Mouse (Mus musculus): ENCODE measurements at regions not wholly inside any gene's neighbourhood (a gene's known extent, or its start where the extent isn't known, plus 50 kb on each side); places are given as distances from the start of the nearest gene placed in this dataset.

DNA sequence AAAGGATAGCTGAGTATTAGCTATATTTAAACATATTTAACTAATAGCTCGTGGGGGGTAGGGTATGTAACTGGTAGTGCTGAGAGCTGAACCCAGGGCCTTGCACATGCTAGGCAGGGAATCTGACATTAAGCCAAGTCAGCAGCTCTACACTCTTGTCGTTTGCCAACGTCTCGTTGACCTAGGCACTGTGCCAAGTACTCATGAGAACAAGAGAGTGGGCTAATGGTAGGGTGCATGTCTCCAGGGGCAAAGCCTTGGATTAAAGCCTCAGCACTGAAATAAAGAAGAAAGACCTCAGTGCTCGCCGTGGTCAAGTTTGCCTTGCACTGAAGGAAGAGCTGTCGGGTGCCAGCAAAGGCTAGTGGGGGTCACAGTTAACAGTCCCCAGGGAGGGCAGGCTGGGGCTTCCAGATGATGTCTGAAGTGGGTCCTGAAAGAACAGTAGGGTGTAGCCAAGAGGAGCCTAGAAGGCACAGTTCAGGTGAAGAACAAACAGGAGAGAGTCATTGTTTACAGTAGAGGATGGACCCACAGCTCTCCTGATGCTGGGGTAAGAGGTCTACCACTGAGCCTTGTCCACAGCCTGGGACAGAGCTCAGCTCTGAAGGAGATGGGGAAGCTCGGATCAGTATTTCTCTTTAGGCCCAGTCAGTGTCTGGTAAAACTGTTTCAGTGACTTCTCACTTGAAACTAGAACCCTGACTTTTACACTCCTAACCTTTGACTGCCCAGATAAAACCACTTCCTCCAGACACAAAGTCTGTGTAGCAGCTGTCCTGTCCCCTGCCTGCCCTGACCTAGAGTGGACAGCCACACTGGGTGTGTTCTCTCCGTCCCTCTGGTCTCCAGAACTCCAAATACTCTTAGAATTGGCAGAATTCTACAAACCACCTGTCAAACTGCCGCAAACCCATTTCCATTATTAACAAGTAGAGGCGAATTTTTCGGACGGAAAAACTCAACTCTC lies 121.7 kb upstream of the Jarid2 start:
- no peak for DNase-seq (ENCODE audit: low spot score)

GRCm38 (mm10) chr13:44608286-44608675 lies 121.0 kb upstream of the Jarid2 start:
- no peak for DNase-seq (ENCODE audit: low spot score)

DNA sequence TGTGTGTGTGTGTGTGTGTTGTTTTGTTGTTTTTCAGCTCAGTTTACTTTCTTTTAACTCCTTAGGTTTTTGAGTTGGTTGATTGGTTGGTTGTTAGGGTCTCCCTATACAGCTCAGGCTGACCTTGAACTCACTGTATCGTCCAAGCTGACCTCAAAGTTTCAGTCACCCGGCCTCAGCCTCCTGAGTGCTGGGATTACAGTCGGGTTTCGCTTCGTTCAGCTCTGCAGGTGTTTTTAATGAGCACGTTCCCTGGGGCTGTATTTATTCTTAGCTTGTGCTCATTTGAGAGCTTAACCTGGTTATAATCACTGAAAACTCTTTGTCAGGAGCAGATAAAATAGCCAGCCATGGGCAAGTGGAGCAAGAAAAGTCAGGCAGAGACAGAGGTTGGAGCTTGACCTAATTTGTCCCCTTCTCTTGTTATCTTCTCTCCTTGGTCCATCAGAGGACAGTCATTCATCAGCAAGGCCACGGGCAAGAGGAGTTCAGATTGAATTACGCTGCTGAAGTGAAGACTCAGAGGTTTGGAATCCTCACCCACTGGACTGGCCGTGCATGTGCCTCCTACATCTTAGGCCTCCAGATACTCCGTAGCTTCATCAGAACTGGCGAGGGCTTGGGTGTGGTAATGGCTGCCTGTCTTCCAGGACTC lies 120.5 kb upstream of the Jarid2 start:
- no peak for DNase-seq (ENCODE audit: low spot score)

DNA sequence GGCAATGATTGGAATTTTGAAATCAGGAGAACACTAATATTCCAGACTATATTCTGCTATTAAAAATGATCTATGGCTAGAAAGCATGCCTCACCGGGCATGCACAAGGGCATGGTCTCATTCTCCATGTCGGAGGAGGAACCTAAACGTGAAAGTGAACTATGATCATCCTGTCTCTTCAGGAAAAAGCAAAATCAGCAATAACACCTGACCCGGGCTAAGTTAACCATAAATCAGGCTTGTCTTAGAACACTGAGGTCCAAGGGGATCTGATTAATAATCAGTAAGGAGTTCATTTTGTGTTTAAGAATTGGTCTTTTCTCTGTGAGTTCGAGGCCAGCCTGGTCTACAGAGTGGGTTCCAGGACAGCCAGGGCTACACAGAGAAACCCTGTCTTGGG lies 119.7 kb upstream of the Jarid2 start:
- no peak for DNase-seq (ENCODE audit: low spot score)

DNA sequence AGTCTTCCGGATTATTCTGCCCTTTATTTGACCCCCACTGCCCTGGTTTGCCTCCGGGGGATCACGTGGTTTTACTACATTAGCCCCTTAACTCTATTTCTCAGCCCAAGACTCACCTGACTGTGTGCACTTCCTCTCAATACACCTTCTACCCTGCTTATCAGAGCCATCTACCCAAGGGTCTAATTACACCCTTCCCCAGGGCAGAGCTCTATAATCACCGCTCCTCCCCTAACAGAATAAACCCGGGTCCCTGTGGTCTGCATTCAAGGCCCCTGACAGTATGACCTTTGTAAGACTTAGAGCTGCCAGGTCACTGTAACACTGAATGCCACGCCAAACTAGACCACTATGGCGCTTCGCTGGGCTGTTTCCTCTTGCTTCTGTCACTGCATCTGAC lies 113.6 kb upstream of the Jarid2 start:
- DNase-seq (ENCODE audit: low spot score) = no peak

- peak; percentile 50 for DNase-seq (ENCODE audit: low spot score)
Measured at GRCm38 (mm10) chr13:44618368-44618767, 110.9 kb upstream of the Jarid2 start.

DNA sequence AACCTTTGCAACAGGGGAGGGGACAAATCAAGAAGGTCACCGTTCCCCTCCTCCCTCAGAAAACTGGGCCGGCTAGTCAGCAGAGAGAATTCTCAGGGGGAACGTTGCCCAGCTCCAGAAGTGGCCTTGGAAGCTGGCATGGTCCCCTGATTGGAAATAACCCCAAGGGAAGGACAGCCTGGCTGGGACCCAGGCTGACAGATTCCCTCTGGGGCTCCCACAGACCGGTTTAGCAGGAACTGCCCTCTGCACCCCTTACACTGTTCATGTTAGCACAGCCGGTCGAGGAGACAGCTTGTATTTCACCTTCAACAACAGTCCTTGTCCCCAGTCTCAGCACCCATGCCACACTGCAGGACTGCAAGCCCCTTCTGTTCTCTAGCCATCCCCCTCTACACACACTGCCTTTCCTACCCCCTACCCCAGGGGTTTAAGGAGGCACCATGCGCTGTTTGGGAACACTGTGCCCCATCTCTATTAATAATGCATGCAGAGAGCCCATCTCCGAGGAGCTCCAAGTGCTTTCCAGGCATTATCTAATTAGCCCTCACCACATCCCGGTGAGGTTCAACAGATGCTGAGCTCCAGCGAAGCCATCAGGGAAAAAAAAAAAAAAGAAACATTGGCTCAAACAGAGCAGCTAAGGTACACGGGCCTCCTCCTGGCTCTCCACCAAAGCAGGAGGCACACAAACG lies 106.5 kb upstream of the Jarid2 start:
- no peak for DNase-seq (ENCODE audit: low spot score)

DNA sequence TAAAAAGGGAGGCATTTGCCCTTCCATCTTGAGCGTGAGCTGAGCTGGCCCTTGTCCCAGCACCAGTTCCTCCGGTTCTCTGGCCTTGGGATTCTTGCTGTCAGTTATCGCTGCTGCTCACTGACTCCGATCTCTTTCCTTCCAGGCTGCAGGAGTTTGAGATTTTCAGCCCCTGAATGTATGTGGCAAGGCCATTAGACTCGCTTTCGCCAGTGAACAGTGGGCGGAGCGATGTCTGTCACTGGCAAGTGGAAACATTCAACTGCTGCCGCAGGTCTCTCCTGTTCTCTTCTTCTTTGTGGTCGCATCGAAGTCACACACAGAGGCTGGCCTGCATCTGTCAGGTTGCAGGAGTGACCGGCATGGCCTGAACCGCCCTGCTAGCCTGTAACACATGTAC lies 104.6 kb upstream of the Jarid2 start:
- DNase-seq (ENCODE audit: low spot score) = no peak

DNA sequence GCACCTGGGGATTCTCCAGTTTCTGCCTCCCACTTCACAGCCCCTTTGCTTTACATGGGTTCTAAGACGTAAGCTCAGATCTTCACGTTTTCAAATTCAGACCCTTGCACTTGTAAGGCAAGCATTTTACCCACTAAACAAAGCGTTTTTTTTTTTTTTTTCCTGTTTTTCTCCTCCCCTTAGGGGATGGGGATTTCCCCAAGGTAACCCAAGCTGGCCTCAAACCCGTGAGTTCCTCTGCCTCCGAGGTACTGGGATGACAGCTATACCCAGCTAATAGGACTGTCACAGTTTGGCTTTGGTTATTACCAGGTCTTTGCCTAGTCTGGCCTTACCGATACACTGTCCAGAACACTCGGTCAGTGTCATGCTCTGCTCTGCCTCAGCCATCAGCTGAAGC lies 103.5 kb upstream of the Jarid2 start:
- DNase-seq (ENCODE audit: low spot score) = no peak

DNA sequence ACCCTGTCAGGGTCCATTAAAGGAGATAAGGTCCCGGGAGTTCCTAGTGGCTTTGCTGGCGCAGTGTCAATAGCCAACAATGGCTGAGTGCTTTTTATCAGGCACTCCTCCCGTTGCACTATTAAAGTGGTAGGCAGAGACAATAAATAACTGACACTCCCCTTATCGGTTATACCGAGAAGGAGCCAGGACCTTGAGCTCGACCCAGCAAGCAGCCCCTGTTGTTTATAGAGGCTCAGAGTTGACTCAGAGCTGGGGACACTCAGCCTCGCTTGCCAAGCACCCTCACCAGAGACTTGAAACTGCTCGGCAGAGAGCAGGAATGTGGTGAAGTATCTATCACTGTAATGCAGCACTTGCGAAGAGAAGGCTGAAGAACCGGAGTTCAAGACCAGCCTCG lies 102.5 kb upstream of the Jarid2 start:
- no peak for DNase-seq (ENCODE audit: low spot score)

DNA sequence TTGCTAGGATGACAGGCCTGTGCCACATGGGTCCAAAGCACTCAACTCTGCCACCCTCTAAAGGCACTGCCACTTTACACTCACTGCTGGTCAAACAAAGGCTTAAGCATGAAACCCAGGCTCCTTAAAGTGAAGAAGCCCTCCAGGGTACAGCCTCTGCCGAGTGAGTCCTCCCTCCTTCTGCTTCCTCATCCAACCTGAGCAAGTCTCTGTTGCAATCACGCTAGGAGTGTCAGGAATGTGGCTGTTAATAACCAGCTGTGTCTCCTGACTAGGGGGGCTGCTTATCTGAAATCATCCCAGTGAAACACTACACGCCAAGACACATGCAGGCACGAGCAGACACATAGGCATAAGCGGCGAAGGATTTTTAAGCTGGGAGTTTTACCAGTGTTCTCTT lies 99.2 kb upstream of the Jarid2 start:
- no peak for DNase-seq (ENCODE audit: low spot score)

DNA sequence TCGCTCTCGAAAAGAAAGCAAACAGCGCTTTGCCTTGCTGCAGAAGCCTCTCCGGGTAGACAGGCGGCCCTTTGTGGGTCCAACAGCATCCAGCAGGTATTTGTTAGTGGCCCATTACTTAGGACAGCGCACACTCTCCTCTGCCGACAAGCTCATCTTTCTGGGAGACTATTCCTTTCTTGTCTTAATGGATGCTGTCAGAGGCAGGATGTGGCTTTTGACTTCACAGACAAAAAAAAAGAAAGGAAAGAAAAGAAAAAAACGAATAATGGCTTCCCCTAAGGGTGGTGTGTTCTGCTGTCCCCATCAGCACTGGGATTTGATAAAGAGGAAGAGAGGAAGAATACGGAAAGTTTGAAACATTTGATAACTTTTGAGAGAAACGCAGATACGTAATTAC lies 94.7 kb upstream of the Jarid2 start:
- DNase-seq (ENCODE audit: low spot score) = peak; percentile 49

- peak; percentile 56 for DNase-seq (ENCODE audit: low spot score)
Measured at GRCm38 (mm10) chr13:44635221-44636007, 93.9 kb upstream of the Jarid2 start.

DNA sequence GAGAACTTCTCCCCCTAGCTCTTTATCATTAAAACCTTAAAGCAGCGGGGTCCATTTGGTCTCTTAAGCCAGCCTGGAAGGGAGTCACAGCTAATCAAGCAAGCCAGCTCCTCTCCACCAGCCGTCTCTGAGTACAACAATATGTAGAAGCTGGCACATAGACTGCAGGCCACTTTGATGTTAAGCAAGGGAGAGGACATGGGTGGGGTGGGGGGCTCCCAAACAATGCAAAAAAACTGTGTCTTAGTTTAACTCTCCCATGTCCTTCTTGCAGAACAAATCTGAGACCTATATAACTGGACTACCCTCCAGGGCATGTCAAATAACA lies 93.3 kb upstream of the Jarid2 start:
- no peak for DNase-seq (ENCODE audit: low spot score)

- no peak for DNase-seq (ENCODE audit: low spot score)
Measured at GRCm38 (mm10) chr13:44642361-44642760, 86.9 kb upstream of the Jarid2 start.

- peak; percentile 39 for DNase-seq (ENCODE audit: low spot score)
Measured at GRCm38 (mm10) chr13:44650052-44650451, 79.2 kb upstream of the Jarid2 start.

DNA sequence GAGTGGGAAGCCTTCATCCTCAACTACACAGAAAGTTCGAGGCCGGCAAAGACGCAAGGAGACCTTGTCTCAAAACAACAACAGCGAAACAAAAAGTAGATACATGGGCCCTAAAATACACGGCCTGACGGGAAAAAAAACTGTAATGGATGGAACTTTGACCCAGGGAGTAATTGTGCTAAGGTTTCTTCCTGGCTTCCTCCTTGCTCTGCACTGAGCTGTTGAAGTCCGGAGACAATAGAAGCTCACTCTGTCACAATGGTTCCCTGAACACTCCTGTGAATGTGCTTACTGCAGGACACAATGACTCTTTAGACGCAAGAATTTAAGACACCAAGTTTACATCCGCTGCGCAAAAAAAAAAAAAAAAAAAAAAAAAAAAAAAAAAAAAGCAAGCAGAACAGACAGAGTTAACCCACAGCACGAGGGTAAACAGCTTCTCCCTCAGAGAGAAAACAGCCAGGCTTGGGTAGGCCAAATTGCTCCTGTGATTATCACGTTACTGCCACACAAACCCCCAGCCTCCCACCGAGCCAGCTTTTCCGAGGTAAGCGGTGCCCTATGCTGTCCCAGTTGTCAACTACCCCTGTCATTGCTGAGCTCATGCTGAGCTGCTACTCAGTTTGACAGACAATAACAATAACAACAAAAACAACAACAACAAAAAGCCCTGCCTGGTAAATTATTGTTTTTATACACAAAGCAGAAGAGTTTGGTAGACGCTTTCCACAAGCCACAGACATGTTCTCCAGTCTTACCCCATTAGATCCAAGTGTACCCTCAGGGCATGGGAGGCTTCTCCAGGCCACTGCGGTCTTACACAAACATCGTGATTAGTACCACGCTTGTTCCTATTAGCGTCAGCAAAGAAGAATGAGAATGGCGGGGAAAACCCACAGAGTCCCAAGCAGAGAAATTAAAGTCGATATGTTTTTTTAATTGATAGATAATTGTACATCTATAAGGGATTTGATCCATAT lies 77.7 kb upstream of the Jarid2 start:
- peak; percentile 54 for DNase-seq (ENCODE audit: low spot score)

DNA sequence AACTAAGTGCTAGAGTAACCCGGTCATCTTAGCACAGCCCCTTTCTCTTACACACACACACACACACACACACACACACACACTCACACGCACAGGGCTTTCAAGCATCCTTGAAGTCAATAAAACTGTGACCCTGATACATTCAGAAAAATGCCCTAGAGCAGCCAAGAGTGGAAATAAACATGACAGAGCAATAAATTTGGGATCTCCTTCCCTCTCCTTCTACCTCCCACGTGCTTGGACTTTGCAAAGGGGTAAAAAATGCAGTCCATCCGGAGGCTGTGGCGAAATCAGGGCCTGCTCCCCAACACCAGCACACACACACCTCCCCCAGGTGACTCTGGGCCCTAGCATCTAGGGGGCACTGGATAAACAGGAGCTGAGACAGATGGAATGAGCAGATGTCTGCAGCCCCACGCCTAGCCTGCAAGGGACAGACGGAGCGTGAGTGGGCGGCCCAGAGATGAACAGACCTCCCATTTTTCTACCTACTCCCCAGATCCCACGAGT lies 71.3 kb upstream of the Jarid2 start:
- DNase-seq (ENCODE audit: low spot score) = no peak

GRCm38 (mm10) chr13:44659861-44660260 lies 69.4 kb upstream of the Jarid2 start:
- no peak for DNase-seq (ENCODE audit: low spot score)

DNA sequence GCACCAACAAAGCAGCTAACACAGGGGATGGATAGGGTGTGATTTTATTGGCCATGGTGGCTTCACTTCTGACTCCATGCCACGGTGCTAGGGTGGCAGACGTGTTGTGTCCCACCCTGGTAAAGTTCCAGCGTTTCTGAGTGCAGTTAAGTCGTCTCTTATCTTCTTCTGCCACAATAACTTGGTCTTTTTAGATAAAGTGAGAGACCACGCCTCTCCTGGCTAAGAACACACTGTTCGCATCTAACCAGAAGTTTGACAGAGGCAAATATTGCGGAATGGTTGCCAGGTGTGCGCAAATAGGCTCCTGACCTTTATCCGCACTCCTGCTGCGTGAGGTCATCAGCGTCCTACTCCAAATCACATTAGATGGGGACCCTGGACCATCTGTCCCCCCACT lies 66.2 kb upstream of the Jarid2 start:
- no peak for DNase-seq (ENCODE audit: low spot score)

DNA sequence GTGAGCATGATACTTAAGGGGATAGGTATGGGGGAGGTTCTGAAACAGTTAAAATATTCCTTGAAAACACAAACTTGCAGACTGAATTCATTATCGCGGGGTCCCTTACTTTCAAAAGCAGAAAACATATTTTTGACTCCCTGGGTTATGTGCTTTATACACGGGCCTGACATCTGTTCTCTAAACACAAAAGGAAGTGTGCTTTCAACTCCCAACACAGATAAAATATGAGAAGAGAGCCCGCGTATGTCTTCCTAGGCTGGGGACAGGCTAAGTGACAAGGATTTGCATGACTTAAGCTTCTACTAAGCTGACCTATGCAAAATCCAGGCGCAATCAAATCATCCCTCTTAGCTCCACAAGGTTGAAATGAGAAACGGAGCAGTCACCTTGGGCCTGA lies 65.5 kb upstream of the Jarid2 start:
- no peak for DNase-seq (ENCODE audit: low spot score)

Measured in embryo, embryonic 10.5 days (tissue).